Mouse (Mus musculus): ENCODE measurements around the gene Sulf2.

Gene Sulf2

DNA sequence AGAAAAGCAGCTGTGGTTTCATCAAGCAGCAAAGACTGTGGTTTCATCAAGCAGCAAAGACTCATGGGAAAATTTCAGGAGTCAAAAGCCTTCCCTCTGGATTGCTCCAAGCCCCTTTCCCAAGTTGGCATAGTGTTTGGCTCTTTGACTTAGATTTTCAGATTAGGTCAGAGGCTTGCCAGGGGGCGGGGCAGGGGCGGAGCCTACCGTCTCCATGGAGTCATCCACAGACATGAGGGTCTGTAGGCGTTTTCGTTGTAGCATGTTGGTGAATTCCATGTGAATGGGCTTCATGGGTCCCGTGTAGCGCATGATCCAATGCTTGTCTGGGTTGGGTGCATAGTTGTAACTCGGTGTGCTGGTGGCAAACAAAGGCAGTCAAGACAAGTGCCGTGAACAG is 66.5 kb downstream of the Sulf2 start:
- no peak for DNase-seq (ENCODE audit: low read depth, low spot score)

GRCm38 (mm10) chr2:166086457-166087233 is 68.8 kb downstream of the Sulf2 start:
- DNase-seq (ENCODE audit: low read depth, low spot score), result no peak

- DNase-seq (ENCODE audit: low read depth, low spot score), result no peak
These were observed 69.7 kb downstream of the Sulf2 start for GRCm38 (mm10) chr2:166085780-166086179.

- DNase-seq (ENCODE audit: low read depth, low spot score), result peak; percentile 61
These were observed 70.5 kb downstream of the Sulf2 start for GRCm38 (mm10) chr2:166084964-166085363.

GRCm38 (mm10) chr2:166084111-166084510 is 71.4 kb downstream of the Sulf2 start:
- DNase-seq (ENCODE audit: low read depth, low spot score), result no peak

DNA sequence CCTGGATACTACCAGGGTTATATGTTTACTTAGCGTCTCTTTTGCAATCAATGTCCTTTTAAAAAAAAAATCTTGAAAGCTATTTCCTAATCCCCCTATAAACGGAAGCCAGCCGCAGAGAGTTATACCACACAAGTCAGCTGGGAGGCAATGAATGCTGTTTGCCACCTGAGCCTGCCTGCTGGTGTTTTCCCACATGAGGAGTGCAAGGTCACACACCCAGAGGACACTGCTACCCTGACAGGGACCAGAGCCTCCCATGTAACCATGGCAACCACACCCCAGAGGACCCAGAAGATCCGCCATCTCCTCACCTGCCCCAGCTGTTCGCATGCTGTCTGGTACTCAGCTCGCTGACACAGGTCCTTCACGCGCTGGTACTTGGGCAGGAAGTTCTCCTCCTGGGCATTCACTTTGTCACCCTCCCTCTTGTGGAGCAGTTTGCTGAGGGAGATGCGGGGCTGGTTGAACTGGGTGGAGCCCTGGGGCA is 71.9 kb downstream of the Sulf2 start:
- no peak for DNase-seq (ENCODE audit: low read depth, low spot score)

DNA sequence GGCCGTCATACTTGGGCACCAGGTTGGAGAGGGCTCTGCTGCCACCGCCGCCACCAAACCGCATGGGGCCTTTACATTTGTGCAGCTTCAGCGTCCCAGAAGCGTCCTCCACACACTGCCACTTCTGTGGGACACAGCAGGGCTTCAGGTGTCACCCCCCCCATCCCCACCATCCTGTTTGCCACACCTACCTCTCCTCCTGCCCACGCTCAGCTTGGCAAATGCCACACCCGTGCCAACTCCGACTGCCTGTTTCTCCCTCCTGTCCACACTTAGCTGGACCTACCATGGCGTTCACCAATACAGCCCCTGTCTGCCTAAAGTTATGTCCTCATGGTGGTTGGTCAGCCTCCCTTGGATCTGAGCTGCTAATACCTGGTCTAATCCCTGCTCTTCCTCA is 72.8 kb downstream of the Sulf2 start:
- no peak for DNase-seq (ENCODE audit: low read depth, low spot score)

- peak; percentile 80 for DNase-seq (ENCODE audit: low read depth, low spot score)
These were observed 73.3 kb downstream of the Sulf2 start for GRCm38 (mm10) chr2:166082193-166082592.

- no peak for DNase-seq (ENCODE audit: low read depth, low spot score)
These were observed 74.3 kb downstream of the Sulf2 start for GRCm38 (mm10) chr2:166080967-166081750.

- DNase-seq (ENCODE audit: low read depth, low spot score), result peak; percentile 40
These were observed 75.2 kb downstream of the Sulf2 start for GRCm38 (mm10) chr2:166079961-166080885.

GRCm38 (mm10) chr2:166079231-166079630 is 76.2 kb downstream of the Sulf2 start:
- no peak for DNase-seq (ENCODE audit: low read depth, low spot score)

DNA sequence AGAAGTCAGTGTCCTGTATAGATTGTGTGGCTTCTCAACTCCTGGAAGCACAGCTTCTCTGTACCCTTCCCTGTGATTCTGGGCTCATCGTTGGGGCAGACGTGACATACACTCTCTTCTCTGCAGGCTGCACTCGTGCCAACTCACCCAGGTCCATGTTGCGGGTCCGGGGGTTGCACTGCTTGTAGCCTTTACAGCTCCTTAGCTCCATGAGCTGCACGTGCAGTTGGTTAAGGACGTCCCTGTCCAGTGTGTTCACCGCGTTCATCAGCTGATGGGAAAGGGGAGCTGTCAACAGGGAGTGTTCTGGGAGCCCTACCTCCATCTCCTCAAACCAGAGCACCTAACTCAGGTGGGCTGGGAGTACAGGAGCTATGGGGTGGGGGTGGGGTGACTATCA is 78.1 kb downstream of the Sulf2 start:
- no peak for DNase-seq (ENCODE audit: low read depth, low spot score)

- no peak for DNase-seq (ENCODE audit: low read depth, low spot score)
These were observed 81.1 kb downstream of the Sulf2 start for GRCm38 (mm10) chr2:166074322-166074721.

GRCm38 (mm10) chr2:166073082-166073481 is 82.4 kb downstream of the Sulf2 start:
- DNase-seq (ENCODE audit: low read depth, low spot score), result no peak

- DNase-seq (ENCODE audit: low read depth, low spot score), result no peak
These were observed 83.6 kb downstream of the Sulf2 start for GRCm38 (mm10) chr2:166071889-166072288.

DNA sequence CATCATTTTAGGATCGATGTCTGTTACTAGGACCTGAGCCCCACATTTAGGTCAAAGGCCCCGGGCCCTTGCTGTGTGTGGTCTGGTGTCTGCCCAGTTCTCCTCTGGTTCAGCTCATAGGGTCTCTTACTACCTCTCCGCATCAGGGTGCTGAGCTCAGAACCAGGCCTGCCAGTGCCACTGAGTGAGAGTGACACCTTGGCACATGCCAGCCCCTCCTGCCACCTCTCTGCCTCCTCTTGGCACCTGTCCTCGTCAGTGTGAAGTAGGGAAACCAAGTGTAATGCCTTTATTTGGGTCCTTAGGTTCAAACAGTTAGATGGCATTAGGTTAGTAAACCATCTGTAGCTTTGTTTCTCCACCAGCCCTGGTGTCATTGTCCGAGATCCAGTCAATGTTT is 84.0 kb downstream of the Sulf2 start:
- no peak for DNase-seq (ENCODE audit: low read depth, low spot score)

DNA sequence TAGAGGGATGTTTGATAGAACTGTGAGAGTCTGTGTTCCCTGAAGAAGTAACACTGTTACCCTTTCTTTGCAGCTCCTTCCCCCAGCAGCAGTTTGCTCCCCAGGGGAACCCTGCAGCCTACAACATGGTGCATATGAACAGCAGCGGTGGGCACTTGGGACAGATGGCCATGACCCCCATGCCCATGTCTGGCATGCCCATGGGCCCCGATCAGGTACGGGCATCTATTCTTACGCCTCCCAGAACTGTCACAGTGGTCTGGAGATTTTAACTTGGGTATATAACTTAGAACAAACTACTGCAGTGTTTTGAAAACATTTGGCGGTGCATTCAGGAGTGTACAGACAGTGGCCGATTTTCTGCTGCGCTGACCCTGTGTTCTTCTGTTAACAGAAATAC is 85.7 kb downstream of the Sulf2 start:
- no peak for DNase-seq (ENCODE audit: low read depth, low spot score)

DNA sequence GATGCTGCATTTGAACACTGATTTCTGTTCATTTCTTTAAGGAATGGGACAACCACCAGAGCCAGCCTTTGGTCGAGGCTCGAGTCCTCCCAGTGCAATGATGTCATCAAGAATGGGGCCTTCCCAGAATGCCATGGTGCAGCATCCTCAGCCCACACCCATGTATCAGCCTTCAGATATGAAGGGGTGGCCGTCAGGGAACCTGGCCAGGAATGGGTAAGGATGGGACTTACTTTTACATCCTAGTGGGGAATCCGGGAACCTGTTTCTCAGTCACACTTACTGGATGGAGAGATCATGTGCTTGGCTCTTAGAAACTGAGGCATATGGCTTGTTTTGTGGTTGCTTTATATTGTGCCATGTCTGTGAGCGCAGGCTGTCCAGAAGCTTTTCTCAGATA is 86.3 kb downstream of the Sulf2 start:
- DNase-seq (ENCODE audit: low read depth, low spot score), result no peak

DNA sequence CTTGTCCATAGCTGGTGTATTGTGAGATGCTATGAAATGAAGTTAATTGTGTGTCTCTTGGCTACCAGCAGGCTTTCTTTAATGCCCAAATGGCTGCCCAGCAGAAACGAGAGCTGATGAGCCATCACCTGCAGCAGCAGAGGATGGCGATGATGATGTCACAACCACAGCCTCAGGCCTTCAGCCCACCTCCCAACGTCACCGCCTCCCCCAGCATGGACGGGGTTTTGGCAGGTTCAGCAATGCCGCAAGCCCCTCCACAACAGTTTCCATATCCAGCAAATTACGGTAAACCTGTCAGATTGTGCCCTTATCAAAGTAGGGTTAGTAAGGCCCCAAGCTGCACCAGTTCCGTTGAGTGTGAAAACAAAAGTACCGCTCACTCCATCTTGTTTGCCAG is 87.2 kb downstream of the Sulf2 start:
- no peak for DNase-seq (ENCODE audit: low read depth, low spot score)

GRCm38 (mm10) chr2:166066434-166066833 is 89.0 kb downstream of the Sulf2 start:
- no peak for DNase-seq (ENCODE audit: low read depth, low spot score)

GRCm38 (mm10) chr2:166062431-166062830 is 93.0 kb downstream of the Sulf2 start:
- DNase-seq (ENCODE audit: low read depth, low spot score), result no peak

DNA sequence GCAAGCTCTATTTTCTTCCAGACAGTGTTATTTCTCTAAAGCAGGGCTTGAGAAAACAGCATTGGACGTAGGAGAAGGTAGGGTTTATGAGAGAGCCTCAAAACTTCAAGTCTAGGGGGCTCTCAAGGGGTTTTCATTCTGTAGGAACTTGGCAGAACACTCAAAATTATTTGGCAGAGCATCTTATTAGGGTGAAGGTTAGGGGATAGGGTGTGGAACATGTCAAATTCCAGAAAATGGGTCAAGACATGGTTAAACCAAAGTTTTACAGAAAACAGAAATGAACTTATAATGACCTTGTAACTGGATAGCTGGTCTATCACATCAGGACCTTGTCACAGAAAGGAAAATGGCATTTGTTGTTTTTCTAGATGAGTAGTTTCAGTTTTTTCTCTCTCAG is 93.5 kb downstream of the Sulf2 start:
- no peak for DNase-seq (ENCODE audit: low read depth, low spot score)
